Mouse (Mus musculus): ENCODE measurements at regions not wholly inside any gene's neighbourhood (a gene's known extent, or its start where the extent isn't known, plus 50 kb on each side); places are given as distances from the start of the nearest gene placed in this dataset.

DNA sequence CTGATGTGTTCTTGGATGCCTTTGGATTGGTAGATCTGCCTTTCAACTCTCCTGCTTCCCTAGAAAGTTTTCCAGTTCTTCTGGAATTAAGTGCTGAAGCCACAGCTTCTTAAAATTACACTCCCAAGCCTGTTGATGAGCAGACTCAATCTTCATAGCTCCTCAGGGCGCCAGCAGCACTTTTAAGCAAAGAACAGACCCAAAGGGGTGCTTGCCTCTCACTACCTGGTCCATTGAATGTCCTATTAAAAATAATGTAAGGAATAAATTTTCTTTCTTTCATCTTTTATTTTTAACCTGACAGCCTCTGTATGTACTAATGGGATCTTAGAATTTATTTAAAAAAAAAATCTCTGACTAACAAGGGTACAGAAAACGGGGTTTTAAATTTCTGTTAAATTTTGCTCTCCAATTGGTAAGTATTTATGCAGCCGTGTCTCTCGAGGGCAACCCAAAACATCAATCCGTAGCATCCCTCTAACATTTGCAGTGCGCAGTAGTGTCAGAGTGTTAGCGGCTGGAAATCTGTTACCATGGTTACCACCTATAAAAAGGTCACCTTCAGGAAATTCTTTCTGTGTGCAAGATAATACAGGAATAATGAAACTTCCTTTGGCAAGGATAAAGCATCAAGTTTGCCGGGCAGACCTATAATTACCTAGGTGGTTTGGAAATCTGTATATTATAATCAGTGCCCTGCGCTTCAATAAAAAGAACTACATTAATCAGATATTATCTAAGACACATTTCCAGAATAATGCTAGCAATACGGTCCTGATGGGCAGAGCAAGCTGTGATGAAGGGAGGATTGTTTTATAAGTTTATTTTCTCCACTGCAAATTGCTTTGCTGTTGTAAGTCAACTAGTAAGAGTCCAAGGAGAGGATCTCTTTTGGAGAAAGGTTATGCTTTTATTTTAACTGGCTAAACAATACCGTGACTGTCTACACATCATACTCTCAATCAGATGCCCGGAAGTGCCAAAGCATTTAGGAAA, 277.1 kb upstream of the Nrsn1 start:
- no peak overlapping the region for H3K4me3 ChIP-seq (replicated peaks; ENCODE audit: extremely low read depth, low read depth, low read length)
- 73% methylated on average over 12 of the region's 12 CpGs for WGBS
- DNase-seq, result no peak
- H3K4me1 ChIP-seq (ENCODE audit: control insufficient read depth, insufficient read depth, low read length), result no peaks in the 10 kb centered on the region
- no peak for TF ChIP-seq CTCF (IDR thresholded peaks at IDR 0.05; ENCODE audit: insufficient read depth, low read length)
- no peak for TF ChIP-seq POLR2A (IDR thresholded peaks at IDR 0.05; ENCODE audit: borderline replicate concordance, extremely low read depth, low read depth, low read length)

DNA sequence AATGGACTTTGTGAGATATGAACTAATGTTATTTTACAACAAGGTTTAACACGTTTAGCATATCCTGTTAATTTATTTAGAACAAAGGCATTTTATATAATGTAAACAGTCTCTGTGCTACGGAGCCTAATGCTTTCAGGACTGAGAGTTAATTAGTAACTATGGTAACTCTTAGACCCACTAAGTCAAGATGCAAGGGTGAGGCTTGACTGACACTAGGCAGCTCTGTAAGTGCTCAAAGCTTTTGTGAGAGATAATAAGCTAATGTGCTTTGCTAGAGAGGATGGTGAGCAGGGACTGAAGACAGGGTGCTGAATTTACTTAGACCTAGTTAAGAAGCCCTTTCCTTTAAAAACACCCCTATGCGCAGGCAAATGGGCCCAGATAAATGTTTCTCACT, 253.8 kb upstream of the Nrsn1 start:
- TF ChIP-seq CTCF (IDR thresholded peaks at IDR 0.05; ENCODE audit: insufficient read depth, low read length) (no peak), POLR2A (IDR thresholded peaks at IDR 0.05; ENCODE audit: borderline replicate concordance, extremely low read depth, low read depth, low read length) (no peak)
- 36% methylated on average over 3 of the region's 3 CpGs for WGBS
- H3K4me1 ChIP-seq (ENCODE audit: control insufficient read depth, insufficient read depth, low read length), result no peaks in the 10 kb centered on the region
- DNase-seq, result no peak
- H3K4me3 ChIP-seq (replicated peaks; ENCODE audit: extremely low read depth, low read depth, low read length), result no peak overlapping the region

DNA sequence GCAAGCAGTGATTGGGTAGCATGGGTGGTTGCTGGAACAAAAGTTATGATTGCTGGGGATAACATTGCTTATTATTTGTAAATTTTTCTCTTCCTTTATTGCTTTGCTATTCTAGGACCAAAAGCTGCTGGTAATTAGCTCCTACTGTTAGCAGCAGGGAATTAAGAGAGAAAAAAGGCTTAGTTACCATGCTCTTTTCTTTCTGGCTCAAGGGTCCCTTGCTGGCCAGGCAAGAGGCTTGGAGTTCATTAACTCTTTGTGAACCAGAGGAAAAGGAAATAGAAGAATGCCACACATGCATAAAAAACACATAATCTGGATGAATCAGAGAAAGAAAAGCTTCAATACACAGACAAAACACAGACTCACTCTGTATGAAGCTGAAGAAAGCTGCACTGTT, 237.1 kb upstream of the Nrsn1 start:
- DNase-seq, result no peak
- TF ChIP-seq CTCF (IDR thresholded peaks at IDR 0.05; ENCODE audit: insufficient read depth, low read length) (no peak), POLR2A (IDR thresholded peaks at IDR 0.05; ENCODE audit: borderline replicate concordance, extremely low read depth, low read depth, low read length) (no peak)
- Histone ChIP-seq H3K4me1 (ENCODE audit: control insufficient read depth, insufficient read depth, low read length) (no peaks in the 10 kb centered on the region), H3K4me3 (replicated peaks; ENCODE audit: extremely low read depth, low read depth, low read length) (no peak overlapping the region)

DNA sequence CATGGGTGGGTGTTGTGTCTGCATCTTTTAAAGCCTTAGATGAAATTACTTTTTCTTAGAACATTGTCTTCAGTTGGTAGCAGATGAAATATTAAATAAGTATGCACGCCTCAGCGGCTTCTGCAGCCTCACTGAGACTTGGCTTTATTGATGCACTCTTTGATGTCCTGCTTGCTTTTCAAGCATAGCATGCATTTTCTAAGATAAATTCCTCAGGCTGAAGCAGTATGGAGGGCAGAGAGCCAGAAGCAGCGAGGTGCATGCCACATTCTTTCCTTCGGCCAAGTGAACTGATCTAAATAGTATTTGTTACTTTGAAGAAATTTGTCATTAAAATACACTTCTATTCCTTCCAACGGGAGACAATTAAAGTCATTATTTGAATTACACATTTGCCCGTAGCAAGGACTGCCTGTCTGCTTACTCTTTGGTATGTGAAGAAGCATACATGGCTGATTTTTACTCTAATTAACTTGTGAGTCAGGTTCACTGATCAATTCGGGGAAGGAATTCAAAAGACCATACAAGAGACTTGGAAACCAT, 224.3 kb upstream of the Nrsn1 start:
- no peak overlapping the region for H3K4me3 ChIP-seq (replicated peaks; ENCODE audit: extremely low read depth, low read depth, low read length)
- 53% methylated on average over 7 of the region's 7 CpGs for WGBS
- DNase-seq, result no peak
- no peaks in the 10 kb centered on the region for H3K4me1 ChIP-seq (ENCODE audit: control insufficient read depth, insufficient read depth, low read length)
- TF ChIP-seq POLR2A (IDR thresholded peaks at IDR 0.05; ENCODE audit: borderline replicate concordance, extremely low read depth, low read depth, low read length) (no peak), CTCF (IDR thresholded peaks at IDR 0.05; ENCODE audit: insufficient read depth, low read length) (no peak)

DNA sequence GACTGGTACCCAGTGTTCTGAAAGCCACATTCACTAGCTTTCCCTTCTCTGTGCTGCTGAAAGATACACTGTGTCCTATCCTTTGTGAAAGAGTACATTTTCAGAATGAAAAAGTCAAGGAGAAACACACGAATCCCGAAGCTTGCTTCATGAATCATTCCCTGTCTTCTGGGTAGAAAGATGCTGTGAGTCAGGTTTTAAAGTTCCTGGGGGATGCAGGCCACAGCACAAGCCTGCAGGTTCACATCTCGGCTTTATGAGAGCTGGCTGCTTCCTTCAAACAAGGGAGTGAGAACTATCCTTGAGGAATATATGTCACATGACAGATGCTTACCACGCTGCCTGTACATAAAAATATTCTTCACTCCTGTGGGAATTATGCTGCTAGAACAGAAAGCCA, 219.7 kb upstream of the Nrsn1 start:
- no peak for DNase-seq
- no peak for TF ChIP-seq CTCF (IDR thresholded peaks at IDR 0.05; ENCODE audit: insufficient read depth, low read length)
- no peak for TF ChIP-seq POLR2A (IDR thresholded peaks at IDR 0.05; ENCODE audit: borderline replicate concordance, extremely low read depth, low read depth, low read length)
- WGBS, result 73% methylated on average over 4 of the region's 4 CpGs
- no peaks in the 10 kb centered on the region for H3K4me1 ChIP-seq (ENCODE audit: control insufficient read depth, insufficient read depth, low read length)
- H3K4me3 ChIP-seq (replicated peaks; ENCODE audit: extremely low read depth, low read depth, low read length), result no peak overlapping the region

DNA sequence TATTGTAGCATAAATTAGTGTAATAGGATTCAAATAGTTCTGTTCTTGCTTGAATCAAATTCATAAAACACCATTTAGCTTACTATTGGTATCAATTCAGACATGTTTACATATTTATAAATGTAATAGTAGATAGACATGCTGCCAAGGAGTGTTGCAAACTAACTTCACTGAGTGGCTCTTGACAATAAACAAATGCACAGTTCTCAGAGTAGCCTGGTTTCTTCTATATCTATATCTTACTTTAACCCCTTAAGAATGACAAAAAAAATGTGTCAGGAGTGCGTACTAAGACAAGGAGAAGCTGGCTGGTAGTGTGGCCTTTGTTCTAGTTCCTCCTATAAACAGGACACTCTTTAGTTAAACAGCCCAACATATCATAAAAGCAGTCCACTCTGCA, 213.0 kb upstream of the Nrsn1 start:
- no peak for DNase-seq
- TF ChIP-seq POLR2A (IDR thresholded peaks at IDR 0.05; ENCODE audit: borderline replicate concordance, extremely low read depth, low read depth, low read length) (no peak), CTCF (IDR thresholded peaks at IDR 0.05; ENCODE audit: insufficient read depth, low read length) (no peak)
- WGBS, result 64% methylated on average over 1 of the region's 1 CpGs
- Histone ChIP-seq H3K4me1 (ENCODE audit: control insufficient read depth, insufficient read depth, low read length) (no peaks in the 10 kb centered on the region), H3K4me3 (replicated peaks; ENCODE audit: extremely low read depth, low read depth, low read length) (no peak overlapping the region)

DNA sequence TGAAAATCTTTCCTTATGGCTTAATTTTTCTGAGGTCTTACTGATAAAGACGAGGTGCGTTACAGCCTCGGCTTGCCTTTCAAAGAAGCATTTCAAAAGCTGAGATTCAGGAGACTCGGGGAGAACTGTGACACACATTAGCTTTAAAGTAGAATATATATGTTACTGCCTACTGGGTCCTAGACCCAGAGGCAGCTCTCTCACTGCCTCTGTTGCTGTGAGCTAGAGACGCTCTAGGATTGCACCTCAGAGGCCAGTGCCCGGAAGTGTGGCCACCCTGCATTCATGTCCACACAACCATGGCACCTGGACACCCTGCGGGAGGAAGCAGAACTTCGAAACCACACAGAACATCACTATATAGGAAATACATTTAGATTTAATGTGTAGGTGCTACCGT, 181.6 kb upstream of the Nrsn1 start:
- Histone ChIP-seq H3K4me3 (replicated peaks; ENCODE audit: extremely low read depth, low read depth, low read length) (no peak overlapping the region), H3K4me1 (ENCODE audit: control insufficient read depth, insufficient read depth, low read length) (no peaks in the 10 kb centered on the region)
- no peak for DNase-seq
- TF ChIP-seq POLR2A (IDR thresholded peaks at IDR 0.05; ENCODE audit: borderline replicate concordance, extremely low read depth, low read depth, low read length) (no peak), CTCF (IDR thresholded peaks at IDR 0.05; ENCODE audit: insufficient read depth, low read length) (no peak)
- WGBS, result 80% methylated on average over 9 of the region's 9 CpGs

DNA sequence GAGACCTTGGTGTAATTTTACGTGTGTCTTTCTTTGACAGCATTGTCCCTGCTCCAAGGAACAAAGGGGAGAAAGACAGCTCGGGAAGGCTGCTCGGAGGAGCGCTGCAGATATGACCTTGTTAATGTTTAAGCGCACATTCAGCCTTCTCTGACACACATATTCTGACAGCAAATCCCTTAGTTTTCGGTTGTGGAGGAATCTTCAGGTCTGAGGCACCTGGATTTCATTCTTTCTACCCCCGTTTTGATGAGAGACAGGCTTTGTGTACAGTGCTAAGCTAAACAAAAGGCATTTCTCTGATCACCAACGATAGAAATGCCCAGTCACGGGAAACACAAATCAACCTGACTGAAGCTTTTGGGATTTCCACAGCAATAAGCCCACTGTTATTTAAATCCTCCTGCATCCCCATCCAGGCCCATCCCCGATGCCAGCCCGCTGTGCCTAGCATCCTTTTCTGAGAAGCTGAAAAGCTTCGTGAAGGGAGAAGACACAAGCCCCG, 181.1 kb upstream of the Nrsn1 start:
- Histone ChIP-seq H3K4me1 (ENCODE audit: control insufficient read depth, insufficient read depth, low read length) (no peaks in the 10 kb centered on the region), H3K4me3 (replicated peaks; ENCODE audit: extremely low read depth, low read depth, low read length) (no peak overlapping the region)
- DNase-seq, result no peak
- 51% methylated on average over 13 of the region's 13 CpGs for WGBS
- TF ChIP-seq POLR2A (IDR thresholded peaks at IDR 0.05; ENCODE audit: borderline replicate concordance, extremely low read depth, low read depth, low read length) (no peak), CTCF (IDR thresholded peaks at IDR 0.05; ENCODE audit: insufficient read depth, low read length) (no peak)

DNA sequence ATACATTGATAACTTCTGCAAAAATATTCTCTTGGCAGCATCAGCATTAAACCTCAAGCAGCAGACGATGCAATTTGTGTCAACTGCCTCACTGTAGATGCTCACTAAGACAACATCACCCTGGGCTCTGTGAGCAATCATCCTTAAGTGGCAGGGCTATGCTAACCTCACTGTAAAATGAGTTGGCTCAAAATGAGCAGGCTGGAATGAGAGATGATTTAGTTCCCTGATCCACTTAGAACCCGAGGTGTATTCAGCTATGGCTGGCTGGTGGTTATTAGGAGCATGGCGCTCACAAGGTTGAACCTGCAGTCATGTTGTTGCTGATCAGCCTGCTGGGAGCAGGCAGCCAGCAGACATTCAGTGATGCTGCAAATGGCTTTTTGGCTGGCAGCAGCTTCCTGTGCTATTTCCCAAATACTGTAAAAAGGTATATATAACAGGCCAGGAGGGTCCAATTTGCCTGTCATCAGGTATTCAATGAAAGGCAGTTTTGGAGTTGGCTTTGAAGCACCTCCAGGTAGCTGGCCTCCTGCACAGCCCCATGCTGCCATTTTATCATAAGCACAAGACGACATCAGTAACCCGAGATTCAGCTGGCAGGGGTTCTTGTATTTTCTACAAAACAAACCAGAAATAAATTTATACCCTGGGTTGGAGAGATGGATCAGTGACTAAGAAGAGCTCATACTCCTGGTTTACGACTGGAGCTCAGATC, 159.6 kb upstream of the Nrsn1 start:
- DNase-seq, result no peak
- no peak overlapping the region for H3K4me3 ChIP-seq (replicated peaks; ENCODE audit: extremely low read depth, low read depth, low read length)
- 75% methylated on average over 6 of the region's 6 CpGs for WGBS
- H3K4me1 ChIP-seq (ENCODE audit: control insufficient read depth, insufficient read depth, low read length), result no peaks in the 10 kb centered on the region
- TF ChIP-seq CTCF (IDR thresholded peaks at IDR 0.05; ENCODE audit: insufficient read depth, low read length) (no peak), POLR2A (IDR thresholded peaks at IDR 0.05; ENCODE audit: borderline replicate concordance, extremely low read depth, low read depth, low read length) (no peak)

Measured in lung, adult 2 months (tissue).